Mouse (Mus musculus) heart, embryonic 11.5 days (tissue): ENCODE data around the gene Creb3l1. TPM values are rescaled to one million over a fixed set of nuclear protein-coding genes. Genes with fewer than 3 reads are reported as not detected.

Experiments
- ATAC-seq: fragments of 200-750 bp; cut with Nextera tagmentation; replicated peaks from 2 replicates; pipeline ENCODE4 v1.8.0; 2017; ENCODE audit warnings: moderate library complexity; ENCODE audit not compliant: insufficient number of reproducible peaks, low FRiP score, low TSS enrichment
- H3K27ac ChIP-seq: fragments of 300-500 bp; sonication (generic); 2 replicates; pipeline ENCODE4 v1.5.1; 2014; ENCODE audit warnings: mild to moderate bottlenecking, low read depth, low read length
- H3K27me3 ChIP-seq: fragments of 300-500 bp; sonication (generic); 2 replicates; pipeline ENCODE4 v1.6.1; 2014; ENCODE audit warnings: mild to moderate bottlenecking, low read length, mixed read lengths; ENCODE audit not compliant: control insufficient read depth, insufficient read depth
- H3K36me3 ChIP-seq: fragments of 300-500 bp; sonication (generic); 2 replicates; pipeline ENCODE4 v1.6.1; 2014; ENCODE audit warnings: mild to moderate bottlenecking, low read length, moderate library complexity, mixed read lengths; ENCODE audit not compliant: control insufficient read depth, insufficient read depth
- H3K4me1 ChIP-seq: fragments of 300-500 bp; sonication (generic); 2 replicates; pipeline ENCODE4 v1.6.1; 2014; ENCODE audit warnings: low read length; ENCODE audit not compliant: control insufficient read depth, insufficient read depth
- H3K4me2 ChIP-seq: fragments of 300-500 bp; sonication (generic); 2 replicates; pipeline ENCODE4 v1.6.1; 2014; ENCODE audit warnings: mild to moderate bottlenecking, moderate library complexity
- H3K4me3 ChIP-seq: fragments of 300-500 bp; sonication (generic); 2 replicates; pipeline ENCODE4 v1.5.1; 2014; ENCODE audit warnings: low read depth, low read length
- H3K9ac ChIP-seq: fragments of 300-500 bp; sonication (generic); 2 replicates; pipeline ENCODE4 v1.6.1; 2014; ENCODE audit warnings: mild to moderate bottlenecking, low read depth, low read length, moderate library complexity
- H3K9me3 ChIP-seq: fragments of 300-500 bp; sonication (generic); replicated peaks from 2 replicates; pipeline ENCODE4 v1.6.1; 2016; ENCODE audit warnings: low read length; ENCODE audit not compliant: control insufficient read depth
- WGBS: fragments of 180-500 bp; shearing (Covaris S2); extraction: QIAGEN DNeasy Blood & Tissue Kit; methylation state at CpG from one replicate; pipeline ENCODE4 v1.1.7; 2014; ENCODE audit not compliant: insufficient replicate concordance; 5-methylcytosine and 5-hydroxymethylcytosine counted together
- polyA plus RNA-seq: library from polyadenylated mRNA; unstranded; fragments of >200 nt; fragmentation: Nextera tagmentation; extraction: Ambion mirVana; gene quantifications from 2 replicates; pipeline ENCODE4 v1.2.1, GENCODE M21; 2014

Creb3l1 gene
- polyA plus RNA-seq, 1 experiment from 2014 or later, result 8.2 TPM

GRCm38 (mm10) chr2:92027811-92028590, 3.7 kb upstream of the Creb3l1 start:
- Histone ChIP-seq H3K27ac (peak overlapping the region; percentile 43), H3K36me3 (no peaks in the 10 kb centered on the region), H3K4me2 (peak overlapping the region; percentile 12; the same call in 1 of the 2 replicates), H3K9ac (0 out of 2 replicates have a peak overlapping the region, but pooled peaks have one; percentile 12), H3K27me3 (no peaks in the 10 kb centered on the region), H3K9me3 (no peaks in the 10 kb centered on the region), H3K4me3 (no peak overlapping the region), H3K4me1 (peaks cover 5% of the 10 kb centered on the region; the same call in 1 of the 2 replicates)
- WGBS, result 32% methylated on average over 11 of the region's 11 CpGs
- peak; percentile 39; the same call in 1 of the 2 replicates for ATAC-seq

- no peaks in the 10 kb centered on the region for H3K9me3 ChIP-seq
- no peak overlapping the region for H3K9ac ChIP-seq
- H3K27me3 ChIP-seq, result no peaks in the 10 kb centered on the region
- H3K4me1 ChIP-seq, result peaks cover 6% of the 10 kb centered on the region
- ATAC-seq, result no peak
- no peaks in the 10 kb centered on the region for H3K36me3 ChIP-seq
- no peak overlapping the region for H3K4me2 ChIP-seq
- WGBS, result 58% methylated on average over 6 of the region's 6 CpGs
- no peak overlapping the region for H3K27ac ChIP-seq
- H3K4me3 ChIP-seq, result no peak overlapping the region
Measured at GRCm38 (mm10) chr2:92025966-92026365, 1.7 kb upstream of the Creb3l1 start.

DNA sequence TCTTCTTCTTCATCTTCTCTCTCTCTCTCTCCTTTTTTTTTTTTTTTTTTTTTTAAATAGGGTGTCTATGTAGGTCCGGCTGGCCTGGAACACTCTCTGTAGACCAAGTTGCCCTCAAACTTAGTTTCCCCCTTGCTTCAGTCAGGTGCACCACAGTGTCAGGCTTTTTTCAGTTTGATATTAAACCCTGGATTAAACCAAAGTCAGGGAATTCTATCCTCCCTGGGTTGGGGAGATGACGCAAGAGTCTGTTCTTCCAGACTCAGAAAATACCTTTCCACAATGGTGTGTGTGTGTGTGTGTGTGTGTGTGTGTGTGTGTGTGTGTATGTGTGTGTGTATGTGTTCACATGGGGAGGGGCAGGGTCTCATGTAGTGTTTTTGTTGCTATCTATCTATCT, 900 bp upstream of the Creb3l1 start:
- no peak for ATAC-seq
- peaks cover 10% of the 10 kb centered on the region for H3K4me1 ChIP-seq

GRCm38 (mm10) chr2:92023362-92024273, 684 bp downstream of the Creb3l1 start:
- 1% methylated on average over 39 of the region's 56 CpGs for WGBS
- Histone ChIP-seq H3K36me3 (no peaks in the 10 kb centered on the region), H3K27me3 (no peaks in the 10 kb centered on the region), H3K4me1 (peaks cover 10% of the 10 kb centered on the region), H3K4me3 (peak overlapping the region; percentile 54), H3K9ac (peak overlapping the region; percentile 70), H3K9me3 (no peaks in the 10 kb centered on the region), H3K4me2 (peak overlapping the region; percentile 73), H3K27ac (no peak overlapping the region)
- peak; percentile 36; the same call in 1 of the 2 replicates for ATAC-seq

More for the DNA sequence above, 900 bp upstream of the Creb3l1 start:
- Histone ChIP-seq H3K4me2 (no peak overlapping the region), H3K4me3 (no peak overlapping the region), H3K27ac (no peak overlapping the region), H3K36me3 (no peaks in the 10 kb centered on the region), H3K27me3 (no peaks in the 10 kb centered on the region), H3K9me3 (no peaks in the 10 kb centered on the region), H3K9ac (no peak overlapping the region)
- 85% methylated on average over 2 of the region's 2 CpGs for WGBS

GRCm38 (mm10) chr2:92020676-92021265, 3.5 kb downstream of the Creb3l1 start:
- peak overlapping the region; percentile 13 for H3K27ac ChIP-seq
- H3K27me3 ChIP-seq, result no peaks in the 10 kb centered on the region
- no peak overlapping the region for H3K4me3 ChIP-seq
- no peaks in the 10 kb centered on the region for H3K36me3 ChIP-seq
- H3K9ac ChIP-seq, result 0 out of 2 replicates have a peak overlapping the region, but pooled peaks have one; percentile 28
- ATAC-seq, result 0 out of 2 replicates have a peak, but pooled peaks have one; percentile 35
- H3K4me1 ChIP-seq, result peaks cover 5% of the 10 kb centered on the region
- no peaks in the 10 kb centered on the region for H3K9me3 ChIP-seq
- H3K4me2 ChIP-seq, result peak overlapping the region; percentile 42
- 10% methylated on average over 4 of the region's 4 CpGs for WGBS

- no peak for ATAC-seq
- Histone ChIP-seq H3K4me1 (peaks cover 23% of the 10 kb centered on the region), H3K27me3 (no peaks in the 10 kb centered on the region), H3K9ac (no peak overlapping the region), H3K4me2 (no peak overlapping the region), H3K36me3 (no peaks in the 10 kb centered on the region), H3K27ac (no peak overlapping the region), H3K4me3 (no peak overlapping the region), H3K9me3 (no peaks in the 10 kb centered on the region)
- 52% methylated on average over 1 of the region's 1 CpGs for WGBS
Measured at GRCm38 (mm10) chr2:92017440-92017839, 6.9 kb downstream of the Creb3l1 start.

GRCm38 (mm10) chr2:92016981-92017380, 7.3 kb downstream of the Creb3l1 start:
- H3K9me3 ChIP-seq, result no peaks in the 10 kb centered on the region
- H3K36me3 ChIP-seq, result no peaks in the 10 kb centered on the region
- H3K4me2 ChIP-seq, result no peak overlapping the region
- H3K9ac ChIP-seq, result no peak overlapping the region
- peaks cover 26% of the 10 kb centered on the region for H3K4me1 ChIP-seq
- H3K27me3 ChIP-seq, result no peaks in the 10 kb centered on the region
- no peak for ATAC-seq
- no peak overlapping the region for H3K4me3 ChIP-seq
- H3K27ac ChIP-seq, result no peak overlapping the region
- 26% methylated on average over 3 of the region's 3 CpGs for WGBS

DNA sequence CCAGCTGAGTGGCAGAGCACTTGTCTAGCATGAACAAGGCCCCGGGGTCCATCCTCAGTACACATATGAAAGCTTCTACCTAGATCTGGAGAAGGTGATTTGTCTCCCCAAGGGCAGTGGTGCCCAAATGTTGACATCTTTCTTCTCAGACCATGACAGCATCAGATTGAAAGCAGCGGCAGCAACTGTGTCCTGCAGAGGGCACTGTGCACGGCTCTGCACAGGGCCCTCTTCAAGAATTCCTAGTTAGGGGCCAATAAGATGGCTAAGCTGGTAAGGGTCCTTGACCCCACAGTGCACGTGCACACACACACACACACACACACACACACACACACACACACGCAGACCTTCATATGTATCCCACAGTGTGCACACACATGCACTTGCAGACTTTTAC, 9.4 kb downstream of the Creb3l1 start:
- no peak for ATAC-seq
- Histone ChIP-seq H3K4me3 (no peak overlapping the region), H3K36me3 (no peaks in the 10 kb centered on the region), H3K4me2 (no peak overlapping the region), H3K27me3 (0 out of 2 replicates have a peak, but pooled peaks cover 3% of the 10 kb centered on the region), H3K9me3 (no peaks in the 10 kb centered on the region), H3K9ac (no peak overlapping the region), H3K4me1 (peaks cover 21% of the 10 kb centered on the region), H3K27ac (no peak overlapping the region)
- 74% methylated on average over 5 of the region's 5 CpGs for WGBS
